Mouse (Mus musculus) embryonic fibroblast, embryonic 13.5 days (primary cell): ENCODE results near the gene Nup35.

Source experiments
- CTCF ChIP-seq: IDR thresholded peaks from 2 replicates; pipeline ENCODE4 v1.5.1; 2011; ENCODE audit warnings: mild to moderate bottlenecking, control low read depth, low read length, moderate library complexity, borderline replicate concordance; ENCODE audit not compliant: insufficient read depth
- POLR2A ChIP-seq: IDR thresholded peaks from 2 replicates; pipeline ENCODE4 v1.6.1; 2011; ENCODE audit warnings: low read depth, mild to moderate bottlenecking, control low read depth, low read length, moderate library complexity

DNA sequence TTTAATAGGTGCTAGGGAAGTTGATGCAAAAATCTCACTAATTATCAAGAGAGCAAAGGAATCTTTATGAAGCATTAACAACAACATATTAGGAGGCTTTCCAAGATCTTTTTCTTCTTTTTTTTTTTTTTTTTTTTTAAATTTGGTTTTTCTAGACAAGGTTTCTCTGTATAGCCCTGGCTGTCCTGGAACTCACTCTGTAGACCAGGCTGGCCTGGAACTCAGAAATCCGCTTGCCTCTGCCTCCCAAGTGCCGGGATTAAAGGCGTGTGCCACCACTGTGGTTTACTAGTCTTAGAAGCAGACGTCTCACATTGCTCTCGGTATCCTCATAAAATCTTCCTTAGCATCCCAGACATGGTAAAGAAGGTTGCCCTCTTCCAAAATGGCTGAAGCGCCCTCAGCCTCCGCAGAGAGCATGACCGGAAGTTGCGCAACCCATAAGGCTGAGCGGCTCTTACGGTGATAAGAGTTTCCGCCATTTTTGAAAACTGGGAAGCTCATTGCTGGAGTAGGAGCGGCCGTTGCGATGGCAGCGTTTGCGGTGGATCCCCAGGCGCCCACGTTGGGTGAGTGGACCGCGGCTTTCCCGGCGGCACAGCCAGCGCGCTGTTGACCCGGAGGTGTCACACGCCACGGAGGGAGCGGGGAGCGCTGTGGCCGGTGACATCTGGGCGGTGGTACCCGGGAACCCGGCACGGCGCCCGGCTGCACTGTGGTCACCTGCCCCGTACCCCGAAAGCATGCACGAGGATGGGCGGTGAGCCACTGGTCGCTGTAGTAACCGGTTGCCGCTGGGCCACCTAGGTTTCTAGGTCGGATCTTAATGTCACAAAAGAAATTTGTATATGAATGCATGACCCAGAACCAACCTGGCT lies 21.6 kb downstream of the Nup35 start:
- TF ChIP-seq CTCF (no peak), POLR2A (peak; percentile 49; the same call in 1 of the 2 replicates)
